Mouse (Mus musculus) ES-E14 (cell line): ENCODE data around the gene Clstn1. TPM values are rescaled to one million over a fixed set of nuclear protein-coding genes. Genes with fewer than 3 reads are reported as not detected.

Experiments used
- DNase-seq: peaks from one replicate; pipeline ENCODE4 v3.0.0-alpha.2; 2013; ENCODE audit warnings: low read depth, low spot score
- H3K27ac ChIP-seq: 2 replicates; pipeline ENCODE4 v1.5.1; 2012; ENCODE audit warnings: low read depth, mild to moderate bottlenecking, low read length, moderate library complexity, mixed read lengths; ENCODE audit not compliant: poor library complexity, insufficient read depth, severe bottlenecking
- H3K36me3 ChIP-seq: 2 replicates; pipeline ENCODE4 v1.6.1; 2012; ENCODE audit warnings: mild to moderate bottlenecking, low read length, moderate library complexity, mixed read lengths; ENCODE audit not compliant: control insufficient read depth, poor library complexity, insufficient read depth, severe bottlenecking
- H3K4me1 ChIP-seq, 2 experiments: fragments of 150-350 bp in 1 of 2; sonication (generic) in 1 of 2; 2 replicates each; pipeline ENCODE4 v1.6.1; 2012; ENCODE audit warnings: low read length in 2 of 2, mild to moderate bottlenecking in 1 of 2, mixed read lengths in 1 of 2; ENCODE audit not compliant: control insufficient read depth in 2 of 2, insufficient read depth in 2 of 2, poor library complexity in 1 of 2
- H3K4me3 ChIP-seq, 2 experiments: fragments of 150-350 bp in 1 of 2; sonication (generic) in 1 of 2; 2 replicates each; pipeline ENCODE4 v1.5.1; 2012; ENCODE audit warnings: low read length in 2 of 2, low read depth in 1 of 2, mild to moderate bottlenecking in 1 of 2, mixed read lengths in 1 of 2; ENCODE audit not compliant: insufficient read depth in 1 of 2, poor library complexity in 1 of 2, severe bottlenecking in 1 of 2
- H3K9ac ChIP-seq: 2 replicates; pipeline ENCODE4 v1.6.1; 2012; ENCODE audit warnings: low read depth, mild to moderate bottlenecking, low read length, mixed read lengths; ENCODE audit not compliant: poor library complexity, insufficient read depth, severe bottlenecking
- H3K9me3 ChIP-seq: fragments of 150-350 bp; sonication (generic); 2 replicates; pipeline ENCODE4 v1.6.1; 2012; ENCODE audit warnings: low read depth, mild to moderate bottlenecking, low read length; ENCODE audit not compliant: control insufficient read depth, insufficient read depth
- CHD2 ChIP-seq: IDR thresholded peaks from 2 replicates; pipeline ENCODE4 v1.6.1; 2014; ENCODE audit warnings: mild to moderate bottlenecking, low read depth, low read length, inconsistent platforms
- HCFC1 ChIP-seq: IDR thresholded peaks from 2 replicates; pipeline ENCODE4 v1.6.1; 2012; ENCODE audit warnings: low read length, inconsistent platforms, borderline replicate concordance; ENCODE audit not compliant: insufficient read depth
- MAFK ChIP-seq: IDR thresholded peaks from 2 replicates; pipeline ENCODE4 v1.6.1; 2014; ENCODE audit warnings: mild to moderate bottlenecking, low read depth, low read length, inconsistent platforms; ENCODE audit not compliant: insufficient read depth
- ZC3H11A ChIP-seq: IDR thresholded peaks from 2 replicates; pipeline ENCODE4 v1.6.1; 2012; ENCODE audit warnings: low read depth, mild to moderate bottlenecking, inconsistent platforms, low read length, borderline replicate concordance
- ZNF384 ChIP-seq: IDR thresholded peaks from 2 replicates; pipeline ENCODE4 v1.6.1; 2012; ENCODE audit warnings: low read depth, low read length, inconsistent platforms
- in situ Hi-C, 2 experiments: fragments of 600-800 bp; cut with MboI; formaldehyde crosslinking; loops; one replicate each; pipeline ENCODE4 v1.15.1; 2025; ENCODE audit warnings: low sequenced_read_pairs in 2 of 2, inconsistent platforms in 1 of 2; ENCODE audit not compliant: unreplicated experiment in 2 of 2
- total RNA-seq: library from RNA; depleted of rRNA; stranded (reverse); fragments of 300-350 nt; gene quantifications from 2 replicates; pipeline ENCODE4 v1.2.3, GENCODE M21; 2012

Clstn1 gene
- total RNA-seq, 1 experiment = 115 TPM

GRCm38 (mm10) chr4:149634966-149635365 lies 48.7 kb downstream of the Clstn1 start:
- Histone ChIP-seq H3K36me3 (peaks cover 43% of the 10 kb centered on the region), H3K27ac (no peak overlapping the region), H3K9me3 (no peaks in the 10 kb centered on the region), H3K9ac (no peak overlapping the region), H3K4me3 (no peak overlapping the region), H3K4me1 (no peaks in the 10 kb centered on the region)
- no peak for DNase-seq
- no peak for TF ChIP-seq HCFC1
- in situ Hi-C loops = no loop called here

DNA sequence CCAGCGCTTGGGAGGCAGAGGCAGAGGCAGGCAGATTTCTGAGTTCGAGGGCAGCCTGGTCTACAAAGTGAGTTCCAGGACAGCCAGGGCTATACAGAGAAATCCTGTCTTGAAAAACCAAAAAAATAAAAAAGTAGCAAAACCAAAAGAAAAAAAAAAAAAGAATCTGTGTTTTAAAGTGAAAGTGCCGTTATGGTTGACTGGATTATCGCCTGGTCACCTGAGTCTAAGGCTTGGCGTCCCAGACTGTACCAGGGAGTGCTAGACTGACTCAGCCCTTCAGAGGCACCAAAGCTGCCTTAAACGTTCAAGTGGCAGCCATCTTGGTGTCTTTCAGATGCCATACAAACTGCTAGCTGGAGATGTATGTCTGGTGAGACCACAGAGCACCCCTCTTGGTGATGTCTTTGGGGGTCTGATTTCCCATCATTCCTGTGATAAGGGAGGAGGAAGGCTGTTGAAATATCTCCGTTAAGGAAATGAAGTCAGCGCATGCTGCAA lies 49.7 kb downstream of the Clstn1 start:
- peaks cover 42% of the 10 kb centered on the region for H3K36me3 ChIP-seq
- H3K27ac ChIP-seq = no peak overlapping the region
- DNase-seq = no peak
- no peak for TF ChIP-seq MAFK
- no peak for TF ChIP-seq CHD2
- no peak for TF ChIP-seq ZC3H11A
- TF ChIP-seq ZNF384 = no peak
- TF ChIP-seq HCFC1 = no peak
- no peaks in the 10 kb centered on the region; a peak in 1 of 4 replicates for H3K4me1 ChIP-seq
- no peaks in the 10 kb centered on the region for H3K9me3 ChIP-seq
- in situ Hi-C loops = no loop called here
- H3K4me3 ChIP-seq = no peak overlapping the region
- no peak overlapping the region for H3K9ac ChIP-seq

GRCm38 (mm10) chr4:149637942-149638341 lies 51.7 kb downstream of the Clstn1 start:
- peaks cover 48% of the 10 kb centered on the region for H3K36me3 ChIP-seq
- no peaks in the 10 kb centered on the region for H3K9me3 ChIP-seq
- no peak overlapping the region for H3K9ac ChIP-seq
- no peak overlapping the region for H3K4me3 ChIP-seq
- in situ Hi-C loops = no loop called here
- no peak for DNase-seq
- no peak overlapping the region for H3K27ac ChIP-seq
- TF ChIP-seq MAFK (no peak), HCFC1 (no peak), ZC3H11A (no peak), ZNF384 (no peak), CHD2 (no peak)
- peaks cover 0 to 4% of the 10 kb centered on the region in 2 experiments; a peak in 1 of 4 replicates for H3K4me1 ChIP-seq

DNA sequence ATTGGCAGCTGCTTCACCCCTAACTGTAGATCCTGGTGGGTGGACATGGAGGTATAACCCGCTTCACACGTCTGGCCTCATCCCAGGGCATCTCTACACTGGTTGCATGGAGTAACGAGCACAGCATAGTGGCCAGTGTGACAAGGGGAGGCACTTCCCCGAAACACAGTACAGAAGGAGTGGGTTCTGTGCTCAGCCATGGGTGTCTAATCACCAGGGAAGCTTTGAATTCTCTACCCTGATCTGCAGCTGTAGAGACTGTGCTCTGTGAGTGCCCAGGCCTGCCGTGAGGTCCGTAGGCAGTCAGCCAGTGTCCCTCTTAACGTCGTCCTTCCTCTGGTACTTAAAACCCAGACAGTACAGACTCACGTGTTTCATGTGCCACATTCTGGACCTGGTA lies 54.6 kb downstream of the Clstn1 start:
- DNase-seq = no peak
- Histone ChIP-seq H3K9ac (no peak overlapping the region), H3K4me3 (no peak overlapping the region), H3K9me3 (no peaks in the 10 kb centered on the region), H3K36me3 (peaks cover 57% of the 10 kb centered on the region), H3K27ac (no peak overlapping the region), H3K4me1 (peaks cover 0 to 6% of the 10 kb centered on the region in 2 experiments; a peak in 1 of 4 replicates)
- TF ChIP-seq ZC3H11A (no peak), MAFK (no peak), HCFC1 (no peak), CHD2 (no peak), ZNF384 (no peak)
- in situ Hi-C loops = no loop called here

DNA sequence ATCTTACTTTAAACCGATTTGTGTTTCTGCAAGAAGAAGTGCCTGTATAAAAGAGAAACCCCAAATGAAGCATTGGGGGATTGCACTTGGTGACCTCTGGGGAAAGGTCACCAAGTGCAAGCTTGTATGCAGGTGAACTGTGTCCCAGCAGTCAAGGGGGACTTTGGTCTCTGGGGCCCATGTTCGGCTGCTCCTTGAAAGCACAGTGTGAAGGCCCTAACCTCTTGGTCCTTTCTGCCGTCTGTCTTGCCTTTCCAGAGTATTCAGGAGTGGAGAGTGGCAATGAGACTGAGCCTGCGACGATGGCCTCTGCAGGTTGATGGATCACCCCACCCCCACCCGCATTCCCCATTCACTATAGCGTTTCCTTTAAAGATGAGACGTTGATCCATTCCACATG lies 55.1 kb downstream of the Clstn1 start:
- peaks cover 59% of the 10 kb centered on the region for H3K36me3 ChIP-seq
- in situ Hi-C loops = no loop called here
- peaks cover 0 to 6% of the 10 kb centered on the region in 2 experiments; a peak in 1 of 4 replicates for H3K4me1 ChIP-seq
- no peak overlapping the region for H3K9ac ChIP-seq
- TF ChIP-seq CHD2 = no peak
- no peak for TF ChIP-seq HCFC1
- TF ChIP-seq ZNF384 = no peak
- no peak for TF ChIP-seq MAFK
- TF ChIP-seq ZC3H11A = no peak
- no peak overlapping the region for H3K4me3 ChIP-seq
- no peaks in the 10 kb centered on the region for H3K9me3 ChIP-seq
- no peak overlapping the region for H3K27ac ChIP-seq
- no peak for DNase-seq
